Mouse (Mus musculus): Measurements from ENCODE around the gene Olfr1089.

The Olfr1089 gene

GRCm38 (mm10) chr2:86733601-86734000, at the start of gene Olfr1089:
TSS of gene Olfr1089 (minus strand) at chr2:86733701.
- DNase-seq: no peak

GRCm38 (mm10) chr2:86782179-86782578, 48.7 kb upstream of the Olfr1089 start, which contains the start of gene Olfr1093:
TSS of gene Olfr1093 (plus strand) at chr2:86782479.
- DNase-seq: no peak

DNA sequence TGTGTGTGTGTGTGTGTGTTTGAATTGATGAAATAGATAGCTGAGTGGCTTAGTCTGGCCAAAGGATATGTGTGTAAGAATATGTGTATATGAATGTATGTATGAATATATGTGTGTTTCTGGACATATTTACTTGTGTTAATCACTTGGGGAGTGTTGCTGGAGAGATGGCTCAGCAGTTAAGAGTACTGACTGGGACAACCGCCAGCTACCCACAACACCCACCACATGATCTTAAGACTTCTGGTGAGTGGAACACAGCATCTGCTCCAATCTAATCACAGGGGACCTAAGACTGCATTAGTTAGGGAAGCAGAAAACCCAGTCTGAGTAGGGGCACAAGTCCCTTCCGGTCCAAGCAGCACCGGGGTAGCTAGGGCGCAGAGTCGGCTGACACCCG, 27.5 kb upstream of the Olfr1089 start:
- DNase-seq: no peak

DNA sequence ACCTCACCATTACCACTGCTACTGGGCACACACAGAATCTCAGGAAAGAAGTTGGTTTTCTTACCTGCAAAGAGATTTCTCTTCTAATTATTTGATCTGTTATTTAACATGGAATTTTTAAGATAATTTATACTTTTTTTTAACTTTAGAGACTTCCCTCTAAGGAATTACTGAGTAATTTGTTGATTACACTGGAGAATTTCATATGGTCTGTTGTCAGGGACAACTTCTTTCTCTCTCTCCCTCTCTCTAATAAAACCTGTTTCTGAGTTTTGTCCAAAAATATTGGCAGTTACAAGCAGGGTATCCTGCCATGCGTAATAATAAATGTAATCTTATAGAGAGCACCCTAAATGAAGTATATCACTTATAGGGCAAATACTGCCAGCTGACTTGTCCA, 25.4 kb upstream of the Olfr1089 start, which contains the start of gene Olfr1090:
TSS of gene Olfr1090 (minus strand) at position 101 of the 400 bp plus-strand sequence.
- no peak for DNase-seq

DNA sequence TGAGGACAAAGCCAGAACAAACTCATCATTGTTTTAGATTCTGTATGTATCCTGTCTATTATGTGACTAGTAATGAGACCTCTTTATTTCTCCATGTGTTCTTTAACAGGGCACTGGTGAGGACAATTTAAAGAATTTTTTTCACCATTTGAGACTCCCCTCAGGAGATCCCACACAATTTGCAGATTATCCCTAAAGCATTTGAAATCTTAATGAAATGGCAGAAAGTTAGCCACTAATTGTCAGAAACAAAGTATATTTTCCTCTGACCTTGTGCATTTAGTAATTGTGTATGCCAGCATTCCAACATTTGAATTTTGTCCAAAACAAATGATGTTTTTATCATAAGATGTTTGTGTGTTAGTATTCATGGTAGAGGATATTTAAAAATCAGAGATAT, 35.2 kb downstream of the Olfr1089 start, which contains the start of gene Olfr1087:
TSS of gene Olfr1087 (minus strand) at position 101 of the 400 bp plus-strand sequence.
- no peak for DNase-seq
